8 mouse cellular contexts compared by ENCODE assay signal in genomic region chr1:63112865-63113261, GRCm38 (mm10). TPM values are rescaled to one million over a fixed set of nuclear protein-coding genes. Genes with fewer than 3 reads are reported as not detected.
DNase-seq lines count a peak whose midpoint lies in the region; ATAC-seq lines count a peak whose summit lies in the region.

No protein-coding gene starts in this region.

- H3K27ac ChIP-seq in forebrain, embryonic 11.5 days (ENCODE audit: low read depth, low read length): peak overlapping the region; percentile 97; the same call in 1 of the 2 replicates
- H3K27ac ChIP-seq in limb, embryonic 13.5 days: peak overlapping the region; percentile 100
- peak overlapping the region; percentile 99 for H3K27ac ChIP-seq in midbrain, embryonic 14.5 days (replicated peaks; ENCODE audit: low read depth, low read length)
- peak overlapping the region; percentile 99 for H3K27ac ChIP-seq in stomach, embryonic 15.5 days

- no peaks in the 10 kb centered on the region for H3K36me3 ChIP-seq in forebrain, embryonic 11.5 days (ENCODE audit: control insufficient read depth, insufficient read depth, low read length)
- peaks cover 7% of the 10 kb centered on the region; the same call in 1 of the 2 replicates for H3K36me3 ChIP-seq in limb, embryonic 13.5 days
- no peaks in the 10 kb centered on the region for H3K36me3 ChIP-seq in midbrain, embryonic 14.5 days (ENCODE audit: control insufficient read depth, insufficient read depth, low read length)
- no peaks in the 10 kb centered on the region for H3K36me3 ChIP-seq in stomach, embryonic 15.5 days

- H3K27me3 ChIP-seq in forebrain, embryonic 11.5 days (ENCODE audit: control insufficient read depth, insufficient read depth, low read length): no peaks in the 10 kb centered on the region
- H3K27me3 ChIP-seq in limb, embryonic 13.5 days: no peaks in the 10 kb centered on the region
- H3K27me3 ChIP-seq in midbrain, embryonic 14.5 days (ENCODE audit: control insufficient read depth, insufficient read depth, low read length): no peaks in the 10 kb centered on the region
- no peaks in the 10 kb centered on the region for H3K27me3 ChIP-seq in stomach, embryonic 15.5 days (replicated peaks)

- peak; percentile 10; the same call in 1 of the 2 replicates for ATAC-seq in frontal cortex, adult (ENCODE audit: low TSS enrichment)
- 0 out of 2 replicates have a peak, but pooled peaks have one; percentile 10 for ATAC-seq in forebrain, embryonic 11.5 days (replicated peaks; ENCODE audit: low FRiP score)
- 0 out of 2 replicates have a peak, but pooled peaks have one; percentile 17 for ATAC-seq in limb, embryonic 13.5 days (ENCODE audit: low FRiP score, low read depth)
- no peak for ATAC-seq in midbrain, embryonic 14.5 days (ENCODE audit: low FRiP score, low TSS enrichment)
- no peak for ATAC-seq in stomach, embryonic 15.5 days (ENCODE audit: insufficient read depth, low FRiP score, low read depth)

- WGBS in forebrain, embryonic 11.5 days: 4% methylated on average over 11 of the region's 11 CpGs
- WGBS in limb, embryonic 13.5 days: 5% methylated on average over 11 of the region's 11 CpGs
- WGBS in midbrain, embryonic 14.5 days: 5% methylated on average over 11 of the region's 11 CpGs
- 2% methylated on average over 11 of the region's 11 CpGs for WGBS in stomach, embryonic 15.5 days

- peaks cover 3% of the 10 kb centered on the region; the same call in 1 of the 2 replicates for H3K4me1 ChIP-seq in forebrain, embryonic 11.5 days (replicated peaks; ENCODE audit: control insufficient read depth, insufficient read depth, low read length)
- peaks cover 43% of the 10 kb centered on the region for H3K4me1 ChIP-seq in limb, embryonic 13.5 days
- H3K4me1 ChIP-seq in midbrain, embryonic 14.5 days (ENCODE audit: control insufficient read depth, insufficient read depth, low read length): peaks cover 22% of the 10 kb centered on the region
- H3K4me1 ChIP-seq in stomach, embryonic 15.5 days: peaks cover 7% of the 10 kb centered on the region; the same call in 1 of the 2 replicates

- no peaks in the 10 kb centered on the region for H3K9me3 ChIP-seq in forebrain, embryonic 11.5 days (ENCODE audit: control insufficient read depth, low read length)
- no peaks in the 10 kb centered on the region for H3K9me3 ChIP-seq in limb, embryonic 13.5 days
- H3K9me3 ChIP-seq in midbrain, embryonic 14.5 days (ENCODE audit: control insufficient read depth, low read length): no peaks in the 10 kb centered on the region
- H3K9me3 ChIP-seq in stomach, embryonic 15.5 days: no peaks in the 10 kb centered on the region

- H3K9ac ChIP-seq in forebrain, embryonic 11.5 days (ENCODE audit: low read length): peak overlapping the region; percentile 100
- peak overlapping the region; percentile 100 for H3K9ac ChIP-seq in limb, embryonic 13.5 days
- peak overlapping the region; percentile 99 for H3K9ac ChIP-seq in midbrain, embryonic 14.5 days (replicated peaks; ENCODE audit: low read length)
- peak overlapping the region; percentile 88 for H3K9ac ChIP-seq in stomach, embryonic 15.5 days

- H3K4me3 ChIP-seq in forebrain, embryonic 11.5 days (ENCODE audit: low read depth, low read length): peak overlapping the region; percentile 95
- H3K4me3 ChIP-seq in limb, embryonic 13.5 days: peak overlapping the region; percentile 92
- H3K4me3 ChIP-seq in midbrain, embryonic 14.5 days (replicated peaks; ENCODE audit: low read depth, low read length): peak overlapping the region; percentile 95
- peak overlapping the region; percentile 86 for H3K4me3 ChIP-seq in stomach, embryonic 15.5 days (replicated peaks)

- DNase-seq in frontal cortex, postnatal 25 days (ENCODE audit: low spot score in 2 of 2): no peak
- peak; percentile 42 for DNase-seq in c-Kit-negative CD71-positive TER-119-positive erythroid progenitor cells, embryonic 14.5 days (ENCODE audit: low read depth, low spot score)
- DNase-seq in forebrain, embryonic 11.5 days (ENCODE audit: low spot score): peak; percentile 57
- DNase-seq in heart, postnatal 4 days: peak; percentile 36
- peak; percentile 44 for DNase-seq in midbrain, embryonic 14.5 days

- peak overlapping the region; percentile 85 for H3K4me2 ChIP-seq in forebrain, embryonic 11.5 days (ENCODE audit: low read depth, low read length, severe bottlenecking)
- H3K4me2 ChIP-seq in limb, embryonic 13.5 days (replicated peaks): peak overlapping the region; percentile 88
- H3K4me2 ChIP-seq in midbrain, embryonic 14.5 days (ENCODE audit: low read length): peak overlapping the region; percentile 75
- H3K4me2 ChIP-seq in stomach, embryonic 15.5 days: peak overlapping the region; percentile 70

RNA-seq across cellular contexts. Expression of gene Ino80d, which starts 1.6 kb away (rescaled TPM):
- polyA plus RNA-seq in forebrain, embryonic 11.5 days (2014; fragmentation: Nextera tagmentation; extraction: Ambion mirVana): 12.3 and 12.6 TPM in 2 replicates
- 10 to 100 TPM; 26.0 to 27.3 TPM for total RNA-seq in heart, postnatal 4 days (2021)
- polyA plus RNA-seq in limb, embryonic 13.5 days (2015; fragmentation: Nextera tagmentation; extraction: Ambion mirVana): 9.7 and 10.3 TPM in 2 replicates
- polyA plus RNA-seq in midbrain, embryonic 14.5 days (2014; fragmentation: Nextera tagmentation; extraction: Ambion mirVana): 8.2 and 10.3 TPM in 2 replicates
- 12.9 and 13.3 TPM in 2 replicates for polyA plus RNA-seq in stomach, embryonic 15.5 days (2015; fragmentation: Nextera tagmentation; extraction: Ambion mirVana)

Comparison
In these comparisons a context has a peak if more than half of its experiments do, and no peak if none do; other contexts are left out.
1. ATAC-seq: peak in frontal cortex, adult (single experiment), forebrain, embryonic 11.5 days (single experiment) and limb, embryonic 13.5 days (single experiment); none in midbrain, embryonic 14.5 days (single experiment) and stomach, embryonic 15.5 days (single experiment).
2. DNase-seq: peak in c-Kit-negative CD71-positive TER-119-positive erythroid progenitor cells, embryonic 14.5 days (single experiment), forebrain, embryonic 11.5 days (single experiment), heart, postnatal 4 days (single experiment) and midbrain, embryonic 14.5 days (single experiment); none in frontal cortex, postnatal 25 days (0 of 2).
3. Peak in every context shown above with its lines, with median percentiles within 50 percentile points of each other: H3K27ac ChIP-seq, H3K4me2 ChIP-seq, H3K4me3 ChIP-seq and H3K9ac ChIP-seq.